Mouse (Mus musculus): Measurements from ENCODE around the gene Flot1. TPM values are rescaled to one million over a fixed set of nuclear protein-coding genes. Genes with fewer than 3 reads are reported as not detected.

Gene Flot1
- total and polyA plus RNA-seq, 3 experiments, result 68.5 to 93.5 (median 84.9) TPM

DNA sequence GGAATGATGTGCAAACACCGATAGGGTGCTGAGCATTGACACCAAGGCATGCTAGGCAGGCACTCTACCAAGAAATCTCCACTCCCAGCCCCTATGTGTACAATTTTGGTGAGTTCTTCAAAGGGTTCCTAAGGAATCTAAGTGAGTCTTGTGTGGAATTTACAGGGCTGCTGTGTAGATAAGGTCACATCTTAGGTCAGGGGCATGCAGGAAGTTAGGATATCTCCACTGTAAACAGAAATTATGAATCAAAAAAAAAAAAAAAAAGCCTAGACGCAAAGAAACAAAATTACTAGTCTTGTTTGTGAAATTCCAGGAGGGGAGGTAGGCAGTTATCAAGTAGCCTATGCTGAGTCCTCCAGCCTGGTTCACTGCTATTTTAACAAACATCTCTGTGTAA, 30.2 kb upstream of the Flot1 start:
- H3K4me3 ChIP-seq (ENCODE audit: low read depth, low read length), result no peak overlapping the region
- peaks cover 58% of the 10 kb centered on the region for H3K4me1 ChIP-seq (ENCODE audit: insufficient read depth, low read depth, low read length)
- TF ChIP-seq TAL1 (conservative IDR thresholded peaks at IDR 0.05; ENCODE audit: low read depth, low read length), result no peak
- TF ChIP-seq GATA2 (IDR thresholded peaks at IDR 0.05; ENCODE audit: borderline replicate concordance, low read depth, low read length), result no peak
- no peak for TF ChIP-seq GATA1 (IDR thresholded peaks at IDR 0.05; ENCODE audit: borderline replicate concordance, low read length)
- TF ChIP-seq POLR2AphosphoS5 (IDR thresholded peaks at IDR 0.05; ENCODE audit: insufficient replicate concordance, low read depth, low read length), result no peak
- TF ChIP-seq CTCF (IDR thresholded peaks at IDR 0.05; ENCODE audit: low read depth, low read length), result no peak
- no peaks in the 10 kb centered on the region for H3K9me3 ChIP-seq (replicated peaks)
- DNase-seq (ENCODE audit: low spot score) (no peak), ATAC-seq (ENCODE audit: extremely low read depth, insufficient number of reproducible peaks, low FRiP score, poor library complexity, severe bottlenecking) (no peak)
- no peaks in the 10 kb centered on the region for H3K36me3 ChIP-seq (replicated peaks)
- H3K27me3 ChIP-seq (ENCODE audit: insufficient read depth, low read length), result peaks cover 5% of the 10 kb centered on the region

DNA sequence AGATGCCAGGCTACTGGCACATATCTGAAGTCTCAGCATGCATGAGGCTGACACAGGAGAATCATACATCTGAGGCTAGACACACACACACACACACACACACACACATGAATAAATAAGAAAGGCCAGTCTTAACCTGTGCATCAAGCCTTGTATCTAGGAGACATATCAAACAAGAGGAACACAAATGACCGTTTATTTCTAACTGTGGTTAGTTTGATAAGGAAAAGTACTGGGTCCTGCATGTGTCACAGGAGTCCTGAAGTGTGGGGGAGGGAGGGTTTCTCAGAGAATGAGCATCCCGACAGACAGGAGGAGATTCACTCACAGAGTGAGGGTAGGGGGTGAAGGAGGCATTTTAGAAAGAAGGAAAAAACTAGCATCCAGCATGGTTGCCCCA, 27.9 kb upstream of the Flot1 start:
- H3K9me3 ChIP-seq (replicated peaks), result peaks cover 4% of the 10 kb centered on the region; the same call in 1 of the 2 replicates
- DNase-seq (ENCODE audit: low spot score) (no peak), ATAC-seq (ENCODE audit: extremely low read depth, insufficient number of reproducible peaks, low FRiP score, poor library complexity, severe bottlenecking) (peak; percentile 55)
- H3K4me1 ChIP-seq (ENCODE audit: insufficient read depth, low read depth, low read length), result peaks cover 53% of the 10 kb centered on the region
- TF ChIP-seq CTCF (IDR thresholded peaks at IDR 0.05; ENCODE audit: low read depth, low read length), result no peak
- no peak for TF ChIP-seq POLR2AphosphoS5 (IDR thresholded peaks at IDR 0.05; ENCODE audit: insufficient replicate concordance, low read depth, low read length)
- TF ChIP-seq GATA1 (IDR thresholded peaks at IDR 0.05; ENCODE audit: borderline replicate concordance, low read length), result no peak
- no peak for TF ChIP-seq GATA2 (IDR thresholded peaks at IDR 0.05; ENCODE audit: borderline replicate concordance, low read depth, low read length)
- no peak for TF ChIP-seq TAL1 (conservative IDR thresholded peaks at IDR 0.05; ENCODE audit: low read depth, low read length)
- no peaks in the 10 kb centered on the region for H3K36me3 ChIP-seq (replicated peaks)
- H3K4me3 ChIP-seq (ENCODE audit: low read depth, low read length), result no peak overlapping the region
- H3K27me3 ChIP-seq (ENCODE audit: insufficient read depth, low read length), result no peaks in the 10 kb centered on the region

DNA sequence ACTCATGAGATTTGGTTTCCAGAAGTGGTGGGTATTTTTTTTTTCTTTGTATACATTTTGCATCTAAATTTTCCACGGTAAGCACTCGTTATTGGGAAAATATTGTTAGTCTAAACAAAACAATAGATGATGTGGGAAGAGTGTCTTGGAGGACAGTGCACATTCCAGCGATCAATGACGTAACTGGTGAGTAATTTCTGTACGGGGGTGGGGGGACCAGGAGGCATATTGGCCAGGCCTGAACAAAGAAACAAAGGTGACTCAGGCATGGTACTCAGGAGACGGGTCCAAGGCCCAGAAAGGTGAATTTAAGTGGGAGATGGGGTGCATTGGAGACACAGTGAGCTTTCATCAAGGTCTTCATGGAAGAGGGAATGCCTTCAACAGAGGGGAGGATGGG, 27.4 kb upstream of the Flot1 start:
- Histone ChIP-seq H3K4me1 (ENCODE audit: insufficient read depth, low read depth, low read length) (peaks cover 53% of the 10 kb centered on the region), H3K27me3 (ENCODE audit: insufficient read depth, low read length) (no peaks in the 10 kb centered on the region), H3K36me3 (replicated peaks) (no peaks in the 10 kb centered on the region), H3K4me3 (ENCODE audit: low read depth, low read length) (no peak overlapping the region; the same call in 1 of the 2 replicates), H3K9me3 (replicated peaks) (peaks cover 4% of the 10 kb centered on the region; the same call in 1 of the 2 replicates)
- no peak for ATAC-seq (ENCODE audit: extremely low read depth, insufficient number of reproducible peaks, low FRiP score, poor library complexity, severe bottlenecking)
- TF ChIP-seq GATA1 (IDR thresholded peaks at IDR 0.05; ENCODE audit: borderline replicate concordance, low read length) (no peak), POLR2AphosphoS5 (IDR thresholded peaks at IDR 0.05; ENCODE audit: insufficient replicate concordance, low read depth, low read length) (no peak), CTCF (IDR thresholded peaks at IDR 0.05; ENCODE audit: low read depth, low read length) (no peak), GATA2 (IDR thresholded peaks at IDR 0.05; ENCODE audit: borderline replicate concordance, low read depth, low read length) (no peak)
- DNase-seq (ENCODE audit: low spot score), result no peak

DNA sequence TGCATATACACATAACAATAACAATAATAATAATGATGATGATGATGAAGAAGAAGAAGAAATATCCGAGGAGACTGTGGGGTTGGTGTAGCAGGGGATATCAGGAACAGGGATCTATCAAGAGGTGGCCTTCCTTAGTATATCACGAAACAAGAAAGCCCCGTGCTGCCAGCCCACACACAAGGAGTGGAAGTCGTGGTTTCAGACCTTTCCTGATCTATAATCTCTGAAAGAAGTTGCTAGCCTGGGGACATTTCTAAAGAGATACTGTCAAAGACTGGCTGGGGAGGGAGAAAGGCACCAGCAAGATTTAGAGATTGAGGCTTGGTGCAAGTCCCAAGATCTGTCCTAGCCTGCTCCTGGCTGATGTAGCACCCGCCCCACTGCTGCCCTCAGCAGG, 26.2 kb upstream of the Flot1 start:
- Histone ChIP-seq H3K9me3 (replicated peaks) (peaks cover 4% of the 10 kb centered on the region; the same call in 1 of the 2 replicates), H3K4me3 (ENCODE audit: low read depth, low read length) (no peak overlapping the region; the same call in 1 of the 2 replicates), H3K36me3 (replicated peaks) (no peaks in the 10 kb centered on the region), H3K4me1 (ENCODE audit: insufficient read depth, low read depth, low read length) (peaks cover 49% of the 10 kb centered on the region), H3K27me3 (ENCODE audit: insufficient read depth, low read length) (no peaks in the 10 kb centered on the region)
- ATAC-seq (ENCODE audit: extremely low read depth, insufficient number of reproducible peaks, low FRiP score, poor library complexity, severe bottlenecking), result no peak
- no peak for TF ChIP-seq GATA2 (IDR thresholded peaks at IDR 0.05; ENCODE audit: borderline replicate concordance, low read depth, low read length)
- TF ChIP-seq GATA1 (IDR thresholded peaks at IDR 0.05; ENCODE audit: borderline replicate concordance, low read length), result no peak
- TF ChIP-seq TAL1 (conservative IDR thresholded peaks at IDR 0.05; ENCODE audit: low read depth, low read length), result no peak
- TF ChIP-seq POLR2AphosphoS5 (IDR thresholded peaks at IDR 0.05; ENCODE audit: insufficient replicate concordance, low read depth, low read length), result no peak
- no peak for TF ChIP-seq CTCF (IDR thresholded peaks at IDR 0.05; ENCODE audit: low read depth, low read length)
- DNase-seq (ENCODE audit: low spot score), result no peak

DNA sequence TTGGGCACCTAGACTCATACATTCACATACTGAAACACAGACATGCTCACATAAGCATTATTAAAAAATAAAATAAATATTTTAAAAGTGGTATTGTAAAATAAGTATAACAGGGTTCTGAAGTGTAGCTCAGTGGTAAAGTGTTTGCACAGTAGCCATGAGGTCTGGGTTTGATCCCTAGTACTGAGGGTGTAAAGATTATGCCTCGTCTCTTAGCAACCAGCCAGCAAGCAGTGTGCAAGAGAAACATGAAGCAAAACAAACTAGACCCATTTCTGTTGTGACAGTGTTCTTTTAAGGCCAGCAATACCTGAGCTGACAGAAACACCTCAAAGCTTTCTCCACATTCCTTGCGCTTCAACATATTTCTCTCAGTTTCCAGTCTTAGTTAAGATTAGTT, 22.1 kb upstream of the Flot1 start:
- no peak for ATAC-seq (ENCODE audit: extremely low read depth, insufficient number of reproducible peaks, low FRiP score, poor library complexity, severe bottlenecking)
- no peak for TF ChIP-seq POLR2AphosphoS5 (IDR thresholded peaks at IDR 0.05; ENCODE audit: insufficient replicate concordance, low read depth, low read length)
- no peak for TF ChIP-seq GATA2 (IDR thresholded peaks at IDR 0.05; ENCODE audit: borderline replicate concordance, low read depth, low read length)
- no peak for TF ChIP-seq CTCF (IDR thresholded peaks at IDR 0.05; ENCODE audit: low read depth, low read length)
- no peak for TF ChIP-seq GATA1 (IDR thresholded peaks at IDR 0.05; ENCODE audit: borderline replicate concordance, low read length)
- TF ChIP-seq TAL1 (conservative IDR thresholded peaks at IDR 0.05; ENCODE audit: low read depth, low read length), result no peak
- peaks cover 4% of the 10 kb centered on the region; the same call in 1 of the 2 replicates for H3K9me3 ChIP-seq (replicated peaks)

DNA sequence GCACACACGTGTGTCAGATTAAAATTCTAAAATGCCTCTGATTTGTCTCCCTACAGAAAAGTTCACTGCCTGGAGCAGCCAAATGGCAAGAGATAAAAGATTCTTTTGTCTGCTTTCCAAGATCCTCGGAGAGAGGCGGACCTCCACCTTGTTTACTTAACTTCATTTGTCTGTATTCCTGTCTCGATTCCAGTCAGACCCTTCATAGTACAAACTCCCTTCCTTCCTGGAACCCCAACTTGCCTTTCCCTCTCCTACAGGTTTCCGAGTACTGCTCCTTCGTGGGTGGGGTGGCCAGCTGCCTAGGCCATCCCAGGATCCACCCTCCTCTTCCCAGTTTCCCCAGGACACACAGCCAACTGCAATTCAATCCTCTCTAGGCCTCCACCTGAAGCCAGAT, 20.0 kb upstream of the Flot1 start:
- DNase-seq (ENCODE audit: low spot score) (no peak), ATAC-seq (ENCODE audit: extremely low read depth, insufficient number of reproducible peaks, low FRiP score, poor library complexity, severe bottlenecking) (no peak)
- Histone ChIP-seq H3K27me3 (ENCODE audit: insufficient read depth, low read length) (no peaks in the 10 kb centered on the region), H3K4me3 (ENCODE audit: low read depth, low read length) (no peak overlapping the region), H3K9me3 (replicated peaks) (peaks cover 4% of the 10 kb centered on the region; the same call in 1 of the 2 replicates), H3K4me1 (ENCODE audit: insufficient read depth, low read depth, low read length) (peaks cover 3% of the 10 kb centered on the region), H3K36me3 (replicated peaks) (no peaks in the 10 kb centered on the region)
- no peak for TF ChIP-seq POLR2AphosphoS5 (IDR thresholded peaks at IDR 0.05; ENCODE audit: insufficient replicate concordance, low read depth, low read length)
- TF ChIP-seq GATA2 (IDR thresholded peaks at IDR 0.05; ENCODE audit: borderline replicate concordance, low read depth, low read length), result no peak
- no peak for TF ChIP-seq GATA1 (IDR thresholded peaks at IDR 0.05; ENCODE audit: borderline replicate concordance, low read length)

More for the DNA sequence above, 22.1 kb upstream of the Flot1 start:
- Histone ChIP-seq H3K27me3 (ENCODE audit: insufficient read depth, low read length) (no peaks in the 10 kb centered on the region), H3K4me3 (ENCODE audit: low read depth, low read length) (no peak overlapping the region), H3K4me1 (ENCODE audit: insufficient read depth, low read depth, low read length) (peaks cover 17% of the 10 kb centered on the region), H3K36me3 (replicated peaks) (no peaks in the 10 kb centered on the region)
- no peak for DNase-seq (ENCODE audit: low spot score)

Measured in G1E (cell line).